14 mouse cellular contexts compared by ENCODE assay signal in genomic region chr17:86351282-86351681, GRCm38 (mm10).
DNase-seq lines count a peak whose midpoint lies in the region; ATAC-seq and TF ChIP-seq lines count a peak whose summit lies in the region.
"Had no signal": no experiment of that assay in that cellular context is flagged by ENCODE, and none has a peak within 500 bp of the region (broad histone marks: within the 10 kb centered on the region; RNA-seq: fewer than 3 reads in every experiment).

No protein-coding gene starts in this region.

- ATAC-seq in intestine, embryonic 15.5 days, result no peak
- ATAC-seq in intestine, postnatal 0 days, result no peak
- ATAC-seq in lung, postnatal 0 days, result peak; percentile 36; the same call in 1 of the 2 replicates
- ATAC-seq in stomach, embryonic 15.5 days (ENCODE audit: insufficient read depth, low FRiP score, low read depth), result no peak

- H3K27me3 ChIP-seq in intestine, embryonic 15.5 days (replicated peaks), result no peaks in the 10 kb centered on the region
- H3K27me3 ChIP-seq in intestine, postnatal 0 days (replicated peaks; ENCODE audit: control insufficient read depth, insufficient read depth, low read length), result no peaks in the 10 kb centered on the region
- no peaks in the 10 kb centered on the region for H3K27me3 ChIP-seq in lung, postnatal 0 days (replicated peaks; ENCODE audit: insufficient read depth, low read length)
- H3K27me3 ChIP-seq in stomach, embryonic 15.5 days (replicated peaks), result no peaks in the 10 kb centered on the region
- H3K27me3 ChIP-seq: embryonic facial prominence, embryonic 15.5 days; limb, embryonic 12.5 days had no signal

- H3K27ac ChIP-seq in intestine, embryonic 15.5 days, result 0 out of 2 replicates have a peak overlapping the region, but pooled peaks have one; percentile 51
- H3K27ac ChIP-seq in intestine, postnatal 0 days (ENCODE audit: low read depth, low read length), result no peak overlapping the region
- peak overlapping the region; percentile 43 for H3K27ac ChIP-seq in lung, postnatal 0 days (ENCODE audit: low read length)
- 0 out of 2 replicates have a peak overlapping the region, but pooled peaks have one; percentile 56 for H3K27ac ChIP-seq in stomach, embryonic 15.5 days
- H3K27ac ChIP-seq: embryonic facial prominence, embryonic 15.5 days; limb, embryonic 12.5 days; macrophage had no signal

- H3K4me3 ChIP-seq in intestine, embryonic 15.5 days (replicated peaks), result no peak overlapping the region
- H3K4me3 ChIP-seq in intestine, postnatal 0 days (ENCODE audit: low read depth, low read length), result no peak overlapping the region
- no peak overlapping the region for H3K4me3 ChIP-seq in lung, postnatal 0 days (ENCODE audit: low read depth, low read length)
- no peak overlapping the region for H3K4me3 ChIP-seq in stomach, embryonic 15.5 days (replicated peaks)
- H3K4me3 ChIP-seq: embryonic facial prominence, embryonic 15.5 days; limb, embryonic 12.5 days had no signal

- TF ChIP-seq CTCF in intestine, postnatal 0 days (IDR thresholded peaks at IDR 0.05; ENCODE audit: low read depth), result no peak
- TF ChIP-seq CTCF in lung, postnatal 0 days (IDR thresholded peaks at IDR 0.05), result no peak

- no peaks in the 10 kb centered on the region for H3K36me3 ChIP-seq in intestine, embryonic 15.5 days
- no peaks in the 10 kb centered on the region for H3K36me3 ChIP-seq in intestine, postnatal 0 days (ENCODE audit: control insufficient read depth, insufficient read depth)
- no peaks in the 10 kb centered on the region for H3K36me3 ChIP-seq in lung, postnatal 0 days (ENCODE audit: insufficient read depth, low read length)
- H3K36me3 ChIP-seq in stomach, embryonic 15.5 days, result no peaks in the 10 kb centered on the region
- H3K36me3 ChIP-seq: embryonic facial prominence, embryonic 15.5 days; limb, embryonic 12.5 days had no signal

- no peak overlapping the region for H3K4me2 ChIP-seq in intestine, embryonic 15.5 days (replicated peaks)
- no peak overlapping the region for H3K4me2 ChIP-seq in intestine, postnatal 0 days (replicated peaks; ENCODE audit: low read depth)
- H3K4me2 ChIP-seq in lung, postnatal 0 days (replicated peaks; ENCODE audit: low read depth, low read length), result peak overlapping the region; percentile 17
- no peak overlapping the region for H3K4me2 ChIP-seq in stomach, embryonic 15.5 days
- H3K4me2 ChIP-seq: embryonic facial prominence, embryonic 15.5 days; limb, embryonic 12.5 days had no signal

- H3K4me1 ChIP-seq in intestine, embryonic 15.5 days (replicated peaks), result peaks cover 16% of the 10 kb centered on the region
- no peaks in the 10 kb centered on the region for H3K4me1 ChIP-seq in intestine, postnatal 0 days (replicated peaks; ENCODE audit: control insufficient read depth, insufficient read depth, low read length)
- peaks cover 19% of the 10 kb centered on the region for H3K4me1 ChIP-seq in lung, postnatal 0 days (ENCODE audit: insufficient read depth, low read depth, low read length)
- H3K4me1 ChIP-seq in stomach, embryonic 15.5 days, result 0 out of 2 replicates have a peak, but pooled peaks cover 10% of the 10 kb centered on the region

- 0 out of 2 replicates have a peak, but pooled peaks have one; percentile 18 for TF ChIP-seq EP300 in lung, postnatal 0 days (IDR thresholded peaks at IDR 0.05)

- H3K9ac ChIP-seq in intestine, embryonic 15.5 days, result no peak overlapping the region
- H3K9ac ChIP-seq in intestine, postnatal 0 days (ENCODE audit: low read depth, low read length), result no peak overlapping the region
- H3K9ac ChIP-seq in lung, postnatal 0 days (replicated peaks; ENCODE audit: low read depth), result no peak overlapping the region
- H3K9ac ChIP-seq in stomach, embryonic 15.5 days, result no peak overlapping the region
- H3K9ac ChIP-seq: embryonic facial prominence, embryonic 15.5 days; limb, embryonic 12.5 days had no signal

- 52% methylated on average over 4 of the region's 4 CpGs for WGBS in intestine, embryonic 15.5 days
- WGBS in intestine, postnatal 0 days, result 54% methylated on average over 4 of the region's 4 CpGs
- WGBS in lung, postnatal 0 days, result 56% methylated on average over 4 of the region's 4 CpGs
- 48% methylated on average over 4 of the region's 4 CpGs for WGBS in stomach, embryonic 15.5 days

- H3K9me3 ChIP-seq in intestine, embryonic 15.5 days, result no peaks in the 10 kb centered on the region
- H3K9me3 ChIP-seq in intestine, postnatal 0 days (ENCODE audit: control insufficient read depth), result no peaks in the 10 kb centered on the region
- no peaks in the 10 kb centered on the region for H3K9me3 ChIP-seq in lung, postnatal 0 days (ENCODE audit: low read length)
- no peaks in the 10 kb centered on the region for H3K9me3 ChIP-seq in stomach, embryonic 15.5 days
- H3K9me3 ChIP-seq: embryonic facial prominence, embryonic 15.5 days; limb, embryonic 12.5 days had no signal

- peak; percentile 70 for DNase-seq in heart, adult 11 months
- DNase-seq in heart, adult 18-20 months, result no peak
- peak; percentile 32 for DNase-seq in lung, postnatal 0 days (ENCODE audit: low spot score)
- DNase-seq in lung, postnatal 25 days (ENCODE audit: low spot score), result no peak
- DNase-seq in cerebellum, adult 18-20 months, result no peak
- DNase-seq: kidney, postnatal 25 days; right cerebral cortex, postnatal 14 days; thymus, postnatal 36 days had no signal

Comparison
In these comparisons a context has a peak if more than half of its experiments do, and no peak if none do; other contexts are left out.
1. DNase-seq: peak in heart, adult 11 months (single experiment) and lung, postnatal 0 days (single experiment); none in heart, adult 18-20 months (0 of 2), lung, postnatal 25 days (single experiment) and cerebellum, adult 18-20 months (0 of 2).